Mouse (Mus musculus) layer of hippocampus, postnatal 25 days (tissue): ENCODE results near the gene Acaa1b. TPM values are rescaled to one million over a fixed set of nuclear protein-coding genes. Genes with fewer than 3 reads are reported as not detected.

Experiments
- total RNA-seq, 2 experiments: library from RNA; stranded (reverse); gene quantifications; 2 replicates each; pipeline ENCODE4 v1.2.3; 2021

Acaa1b gene
- total RNA-seq, 2 experiments from 2014 or later: 1.4 to 1.5 TPM

Other genes with a start within 250 kb of the Acaa1b start
- gene Ctdspl, start 230.6 kb downstream of the Acaa1b start, total RNA-seq: 10 to 100 TPM; 23.7 to 24.4 TPM
- 1 to 10 TPM; 1.0 to 1.1 TPM for gene Vill, start 104.3 kb downstream of the Acaa1b start, total RNA-seq
- 10 to 100 TPM in 1 of 2 experiments, 1 to 10 TPM in 1; 7.8 to 11.4 TPM for gene Plcd1, start 63.6 kb downstream of the Acaa1b start, total RNA-seq
- 1 to 10 TPM; 2.1 to 2.4 TPM for gene Dlec1, start 54.6 kb downstream of the Acaa1b start, total RNA-seq
- not detected for gene Gm47289, start 2.1 kb upstream of the Acaa1b start, total RNA-seq
- not detected for gene Slc22a13, start 52.0 kb upstream of the Acaa1b start, total RNA-seq
- gene Oxsr1, start 165.3 kb upstream of the Acaa1b start, total RNA-seq: 10 to 100 TPM; 24.8 to 31.6 TPM
- 10 to 100 TPM; 71.8 to 72.9 TPM for gene Acaa1a, start 182.6 kb upstream of the Acaa1b start, total RNA-seq
- gene Myd88, start 184.3 kb upstream of the Acaa1b start, total RNA-seq: 1 to 10 TPM; 6.3 to 7.4 TPM
- 1 to 10 TPM; 3.3 to 5.0 TPM for gene Xylb, start 200.3 kb upstream of the Acaa1b start, total RNA-seq
- gene Slc22a14, start 208.5 kb upstream of the Acaa1b start, total RNA-seq: not detected
- 10 to 100 TPM; 10.5 to 12.2 TPM for gene Acvr2b, start 245.0 kb upstream of the Acaa1b start, total RNA-seq